Mouse (Mus musculus) myocyte (in vitro differentiated cells): Measurements from ENCODE around the gene Htr2a. TPM values are rescaled to one million over a fixed set of nuclear protein-coding genes. Genes with fewer than 3 reads are reported as not detected.
A peak's percentile ranks its signal among the peaks of the same experiment; 100 is the strongest.

Experiments
- H3K27me3 ChIP-seq: one replicate; pipeline ENCODE4 v1.6.1; 2011; ENCODE audit not compliant: control insufficient read depth, insufficient read depth, insufficient read length
- H3K36me3 ChIP-seq: one replicate; pipeline ENCODE4 v1.6.1; 2011; ENCODE audit not compliant: control insufficient read depth, insufficient read depth
- H3K4me2 ChIP-seq: one replicate; pipeline ENCODE4 v1.6.1; 2011; ENCODE audit warnings: low read depth, control low read depth
- H3K4me3 ChIP-seq: one replicate; pipeline ENCODE4 v1.5.1; 2011; ENCODE audit warnings: mild to moderate bottlenecking, control low read depth, moderate library complexity
- H3K79me2 ChIP-seq: one replicate; pipeline ENCODE4 v1.6.1; 2011; ENCODE audit not compliant: control insufficient read depth, insufficient read depth
- H3ac ChIP-seq: one replicate; pipeline ENCODE4 v1.6.1; 2011; ENCODE audit not compliant: control insufficient read depth, insufficient read length
- CEBPB ChIP-seq: IDR thresholded peaks from 2 replicates; pipeline ENCODE4 v1.6.1; 2011; ENCODE audit warnings: mild to moderate bottlenecking, moderate library complexity; ENCODE audit not compliant: poor library complexity, insufficient read depth, severe bottlenecking
- E2F4 ChIP-seq: IDR thresholded peaks from one replicate; pipeline ENCODE4 v1.6.1; 2011; ENCODE audit warnings: mild to moderate bottlenecking, control low read depth, moderate library complexity; ENCODE audit not compliant: insufficient read depth
- TCF12 ChIP-seq: IDR thresholded peaks from one replicate; pipeline ENCODE4 v1.6.1; 2011; ENCODE audit warnings: mild to moderate bottlenecking, control low read depth; ENCODE audit not compliant: poor library complexity, insufficient read depth, severe bottlenecking
- TCF3 ChIP-seq: IDR thresholded peaks from one replicate; pipeline ENCODE4 v1.6.1; 2011; ENCODE audit warnings: low read depth, control low read depth; ENCODE audit not compliant: insufficient read length
- polyA plus RNA-seq: library from polyadenylated mRNA; unstranded; fragments of >200 nt; fragmentation: generic; extraction: Trizol; gene quantifications from one replicate; pipeline ENCODE4 v1.2.1, GENCODE M21; 2012; ENCODE audit warnings: missing spikeins

Gene Htr2a
- polyA plus RNA-seq, 1 experiment, result not detected

DNA sequence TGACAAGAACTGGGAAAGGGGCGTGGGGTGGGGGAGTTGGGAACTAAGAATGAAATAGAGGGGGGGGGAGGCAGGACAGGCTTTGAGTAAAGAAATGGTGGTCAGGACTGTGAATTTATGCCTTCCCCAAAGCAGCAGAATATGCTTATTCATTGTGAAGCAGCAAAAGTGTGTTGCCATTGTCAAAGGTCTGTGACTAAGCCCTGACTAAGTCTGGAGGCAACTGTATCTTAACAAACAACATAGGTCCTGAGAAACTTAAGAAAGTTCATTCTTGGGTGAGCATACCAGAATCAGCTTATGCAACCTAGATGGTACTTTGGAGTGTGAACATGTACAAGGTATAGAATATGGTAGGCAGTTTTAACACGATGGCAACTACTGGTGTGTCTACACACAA lies 92.8 kb downstream of the Htr2a start:
- no peak for TF ChIP-seq TCF12
- 0 out of 2 replicates have a peak, but pooled peaks have one; percentile 7 for TF ChIP-seq CEBPB
- TF ChIP-seq E2F4, result no peak
- Histone ChIP-seq H3K27me3 (no peaks in the 10 kb centered on the region), H3K36me3 (peaks cover 31% of the 10 kb centered on the region), H3K79me2 (peaks cover 38% of the 10 kb centered on the region), H3ac (no peak overlapping the region), H3K4me3 (peak overlapping the region; percentile 64), H3K4me2 (peak overlapping the region; percentile 73)

DNA sequence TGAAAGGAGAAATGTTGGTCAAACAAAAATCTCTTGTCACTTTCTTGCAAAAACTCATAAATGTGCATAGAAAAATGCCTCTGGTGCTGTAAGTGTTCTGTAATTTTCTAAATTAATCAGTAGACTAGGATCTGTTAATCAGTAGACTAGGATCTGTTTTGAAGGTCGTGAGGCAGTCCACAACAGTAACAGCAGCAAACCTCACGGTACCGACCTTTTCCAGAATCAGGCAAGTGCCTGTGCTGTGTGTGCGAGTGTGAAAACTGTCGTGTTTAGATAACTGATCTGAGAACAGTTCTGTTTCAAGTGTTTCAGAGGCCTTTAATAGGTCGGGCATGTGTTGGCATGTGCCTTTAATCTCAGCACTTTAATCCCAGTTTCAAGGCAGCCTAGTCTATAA lies 94.8 kb downstream of the Htr2a start:
- Histone ChIP-seq H3ac (no peak overlapping the region), H3K79me2 (peaks cover 38% of the 10 kb centered on the region), H3K4me2 (no peak overlapping the region), H3K4me3 (no peak overlapping the region), H3K27me3 (no peaks in the 10 kb centered on the region), H3K36me3 (peaks cover 51% of the 10 kb centered on the region)
- no peak for TF ChIP-seq TCF3

DNA sequence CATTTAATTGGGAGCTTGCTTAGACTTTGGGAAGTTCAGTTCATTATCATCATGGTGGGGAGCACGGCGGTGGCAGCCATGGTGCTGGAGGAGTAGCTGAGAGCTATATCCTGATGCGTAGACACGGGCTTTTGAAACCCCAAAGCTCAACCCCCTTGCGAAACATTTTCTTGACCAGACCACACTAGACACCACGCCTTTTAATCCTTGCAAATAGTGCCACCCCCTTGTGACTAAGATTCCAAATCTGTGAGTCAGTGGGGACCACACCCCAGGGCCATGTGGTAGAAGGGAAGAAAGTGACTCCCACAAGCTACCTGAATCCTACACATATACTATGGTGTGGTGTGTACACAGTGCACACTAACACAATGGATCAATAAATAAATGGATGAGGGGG lies 96.2 kb downstream of the Htr2a start:
- TF ChIP-seq E2F4 (no peak), CEBPB (peak; percentile 68; the same call in 1 of the 2 replicates)
- no peak overlapping the region for H3K4me3 ChIP-seq
- H3K27me3 ChIP-seq, result no peaks in the 10 kb centered on the region
- no peak overlapping the region for H3K4me2 ChIP-seq
- H3K79me2 ChIP-seq, result peaks cover 38% of the 10 kb centered on the region
- peaks cover 62% of the 10 kb centered on the region for H3K36me3 ChIP-seq
- H3ac ChIP-seq, result no peak overlapping the region

Other genes starting within 250 kb of the Htr2a start
- 320 TPM for gene Esd, start 91.5 kb downstream of the Htr2a start, polyA plus RNA-seq